In genomic region chr4:84523651-84524221, GRCm38 (mm10) we compare ENCODE assay signal across 8 mouse cellular contexts.
A peak's percentile ranks its signal among the peaks of the same experiment; 100 is the strongest.
DNase-seq lines count a peak whose midpoint lies in the region; ATAC-seq and TF ChIP-seq lines count a peak whose summit lies in the region.

No protein-coding gene starts in this region.

- H3K9ac ChIP-seq in forebrain, postnatal 0 days = no peak overlapping the region
- no peak overlapping the region for H3K9ac ChIP-seq in ES-E14 (ENCODE audit: insufficient read depth, low read depth, low read length, poor library complexity, severe bottlenecking)
- no peak overlapping the region for H3K9ac ChIP-seq in forebrain, embryonic 15.5 days (replicated peaks)
- no peak overlapping the region for H3K9ac ChIP-seq in kidney, embryonic 15.5 days
- no peak overlapping the region for H3K9ac ChIP-seq in stomach, embryonic 16.5 days (ENCODE audit: low read length)

- no peak for DNase-seq in forebrain, embryonic 10.5 days (ENCODE audit: extremely low spot score, low spot score)
- DNase-seq in forebrain, postnatal 0 days = no peak
- no peak for DNase-seq in ES-E14 (ENCODE audit: low read depth, low spot score)
- no peak for DNase-seq in spleen, postnatal 10 days (ENCODE audit: low spot score in 2 of 2)
- DNase-seq in layer of hippocampus, adult 18-20 months (ENCODE audit: low spot score in 2 of 2) = no peak

- no peaks in the 10 kb centered on the region for H3K9me3 ChIP-seq in forebrain, embryonic 10.5 days
- no peaks in the 10 kb centered on the region for H3K9me3 ChIP-seq in forebrain, postnatal 0 days (ENCODE audit: low read length)
- no peaks in the 10 kb centered on the region for H3K9me3 ChIP-seq in ES-E14 (ENCODE audit: control insufficient read depth, insufficient read depth, low read depth, low read length)
- H3K9me3 ChIP-seq in forebrain, embryonic 15.5 days = no peaks in the 10 kb centered on the region
- no peaks in the 10 kb centered on the region for H3K9me3 ChIP-seq in kidney, embryonic 15.5 days (replicated peaks)
- no peaks in the 10 kb centered on the region for H3K9me3 ChIP-seq in stomach, embryonic 16.5 days (replicated peaks; ENCODE audit: control insufficient read depth, low read length)

- WGBS in forebrain, embryonic 10.5 days = 43% methylated on average over 4 of the region's 4 CpGs
- 29% methylated on average over 4 of the region's 4 CpGs for WGBS in forebrain, postnatal 0 days
- WGBS in forebrain, embryonic 15.5 days = 12% methylated on average over 4 of the region's 4 CpGs
- WGBS in kidney, embryonic 15.5 days = 29% methylated on average over 4 of the region's 4 CpGs
- WGBS in stomach, embryonic 16.5 days = 30% methylated on average over 4 of the region's 4 CpGs

- peaks cover 38% of the 10 kb centered on the region for H3K4me1 ChIP-seq in forebrain, embryonic 10.5 days
- H3K4me1 ChIP-seq in forebrain, postnatal 0 days (ENCODE audit: insufficient read depth) = no peaks in the 10 kb centered on the region
- peaks cover 21 to 29% of the 10 kb centered on the region in 2 experiments for H3K4me1 ChIP-seq in ES-E14 (ENCODE audit: control insufficient read depth in 2 of 2, insufficient read depth in 2 of 2, low read length in 2 of 2, poor library complexity in 1 of 2)
- H3K4me1 ChIP-seq in forebrain, embryonic 15.5 days = peaks cover 25% of the 10 kb centered on the region
- peaks cover 27% of the 10 kb centered on the region for H3K4me1 ChIP-seq in kidney, embryonic 15.5 days
- peaks cover 19% of the 10 kb centered on the region for H3K4me1 ChIP-seq in stomach, embryonic 16.5 days (ENCODE audit: control insufficient read depth, insufficient read depth, low read length)

- no peak for TF ChIP-seq CTCF in forebrain, postnatal 0 days (IDR thresholded peaks at IDR 0.05; ENCODE audit: low read depth)

- H3K27ac ChIP-seq in forebrain, embryonic 10.5 days = 0 out of 2 replicates have a peak overlapping the region, but pooled peaks have one; percentile 60
- no peak overlapping the region for H3K27ac ChIP-seq in forebrain, postnatal 0 days (ENCODE audit: low read depth, low read length)
- peak overlapping the region; percentile 29; the same call in 1 of the 2 replicates for H3K27ac ChIP-seq in ES-E14 (ENCODE audit: insufficient read depth, low read depth, low read length, poor library complexity, severe bottlenecking)
- H3K27ac ChIP-seq in forebrain, embryonic 15.5 days (replicated peaks) = no peak overlapping the region
- peak overlapping the region; percentile 68 for H3K27ac ChIP-seq in kidney, embryonic 15.5 days
- H3K27ac ChIP-seq in stomach, embryonic 16.5 days (ENCODE audit: low read length) = peak overlapping the region; percentile 77

- no peak for ATAC-seq in forebrain, postnatal 0 days
- peak; percentile 72 for ATAC-seq in forebrain, embryonic 15.5 days (replicated peaks)
- peak; percentile 66; the same call in 1 of the 2 replicates for ATAC-seq in kidney, embryonic 15.5 days (replicated peaks; ENCODE audit: low FRiP score)
- ATAC-seq in stomach, embryonic 16.5 days (ENCODE audit: insufficient read depth, low FRiP score) = peak; percentile 56

- no peak overlapping the region for H3K4me2 ChIP-seq in forebrain, postnatal 0 days (ENCODE audit: low read depth)
- no peak overlapping the region for H3K4me2 ChIP-seq in forebrain, embryonic 15.5 days (replicated peaks)
- H3K4me2 ChIP-seq in kidney, embryonic 15.5 days = no peak overlapping the region
- peak overlapping the region; percentile 24 for H3K4me2 ChIP-seq in stomach, embryonic 16.5 days (ENCODE audit: low read depth, low read length)

- in situ Hi-C loops in ES-E14 (cut with MboI; ENCODE audit: low sequenced_read_pairs in 2 of 2, unreplicated experiment in 2 of 2) = no loop called here

- H3K4me3 ChIP-seq in forebrain, embryonic 10.5 days = no peak overlapping the region
- no peak overlapping the region for H3K4me3 ChIP-seq in forebrain, postnatal 0 days (ENCODE audit: low read depth, low read length)
- peak overlapping the region in 1 of 2 experiments; percentile 45; a peak in 2 of 4 replicates for H3K4me3 ChIP-seq in ES-E14 (ENCODE audit: insufficient read depth in 1 of 2, low read depth in 1 of 2, low read length in 2 of 2, poor library complexity in 1 of 2, severe bottlenecking in 1 of 2)
- H3K4me3 ChIP-seq in forebrain, embryonic 15.5 days = no peak overlapping the region
- no peak overlapping the region for H3K4me3 ChIP-seq in kidney, embryonic 15.5 days (replicated peaks)
- H3K4me3 ChIP-seq in stomach, embryonic 16.5 days (replicated peaks; ENCODE audit: low read length) = no peak overlapping the region

- H3K27me3 ChIP-seq in forebrain, embryonic 10.5 days (ENCODE audit: poor library complexity, severe bottlenecking) = peaks cover 51% of the 10 kb centered on the region
- H3K27me3 ChIP-seq in forebrain, postnatal 0 days (ENCODE audit: insufficient read depth, low read length) = no peaks in the 10 kb centered on the region
- peaks cover 3% of the 10 kb centered on the region; the same call in 1 of the 2 replicates for H3K27me3 ChIP-seq in forebrain, embryonic 15.5 days
- no peaks in the 10 kb centered on the region for H3K27me3 ChIP-seq in kidney, embryonic 15.5 days
- H3K27me3 ChIP-seq in stomach, embryonic 16.5 days (ENCODE audit: control insufficient read depth, insufficient read depth, low read length) = no peaks in the 10 kb centered on the region

- no peaks in the 10 kb centered on the region for H3K36me3 ChIP-seq in forebrain, embryonic 10.5 days (replicated peaks)
- no peaks in the 10 kb centered on the region for H3K36me3 ChIP-seq in forebrain, postnatal 0 days (ENCODE audit: insufficient read depth)
- no peaks in the 10 kb centered on the region for H3K36me3 ChIP-seq in ES-E14 (ENCODE audit: control insufficient read depth, insufficient read depth, low read length, poor library complexity, severe bottlenecking)
- H3K36me3 ChIP-seq in forebrain, embryonic 15.5 days = no peaks in the 10 kb centered on the region
- H3K36me3 ChIP-seq in kidney, embryonic 15.5 days = no peaks in the 10 kb centered on the region
- H3K36me3 ChIP-seq in stomach, embryonic 16.5 days (ENCODE audit: control insufficient read depth, insufficient read depth, low read length) = no peaks in the 10 kb centered on the region

TF ChIP-seq in ES-E14, 5 proteins besides CTCF, POLR2A, EP300 and RAD21:
- TF ChIP-seq MAFK (IDR thresholded peaks at IDR 0.05; ENCODE audit: insufficient read depth, low read depth, low read length) (no peak), ZNF384 (IDR thresholded peaks at IDR 0.05; ENCODE audit: low read depth, low read length) (no peak), CHD2 (IDR thresholded peaks at IDR 0.05; ENCODE audit: low read depth, low read length) (no peak), ZC3H11A (IDR thresholded peaks at IDR 0.05; ENCODE audit: borderline replicate concordance, low read depth, low read length) (no peak), HCFC1 (IDR thresholded peaks at IDR 0.05; ENCODE audit: borderline replicate concordance, insufficient read depth, low read length) (no peak)
TF ChIP-seq in ES-E14: peak in this region for 0.

Comparison
In these comparisons a context has a peak if more than half of its experiments do, and no peak if none do; other contexts are left out.
1. H3K27ac ChIP-seq: peak in forebrain, embryonic 10.5 days (single experiment), ES-E14 (single experiment), kidney, embryonic 15.5 days (single experiment) and stomach, embryonic 16.5 days (single experiment); none in forebrain, postnatal 0 days (single experiment) and forebrain, embryonic 15.5 days (single experiment).